Mouse (Mus musculus) B cell, adult 2 months (primary cell): ENCODE measurements around the gene Ctsl.
A peak's percentile ranks its signal among the peaks of the same experiment; 100 is the strongest.

Experiments used
- DNase-seq, 2 experiments: peaks; one replicate each; pipeline ENCODE4 v3.0.0; 2022

Ctsl gene

GRCm38 (mm10) chr13:64370173-64370940 lies at the start of gene Ctsl:
Gene Ctsl (minus strand): TSS chr13:64370890.
- DNase-seq = peak; percentile 91

GRCm38 (mm10) chr13:64416955-64417601 lies 46.4 kb upstream of the Ctsl start:
- no peak for DNase-seq

- no peak for DNase-seq
These were observed 45.0 kb upstream of the Ctsl start for GRCm38 (mm10) chr13:64415659-64416058.

- DNase-seq = no peak
These were observed 42.1 kb upstream of the Ctsl start for GRCm38 (mm10) chr13:64412752-64413257.

GRCm38 (mm10) chr13:64411282-64411681 lies 40.6 kb upstream of the Ctsl start:
- DNase-seq = no peak

GRCm38 (mm10) chr13:64410604-64411003 lies 39.9 kb upstream of the Ctsl start:
- DNase-seq = no peak

GRCm38 (mm10) chr13:64407992-64408391 lies 37.3 kb upstream of the Ctsl start:
- no peak for DNase-seq

GRCm38 (mm10) chr13:64405550-64405949 lies 34.9 kb upstream of the Ctsl start:
- no peak for DNase-seq

GRCm38 (mm10) chr13:64403519-64403918 lies 32.8 kb upstream of the Ctsl start:
- DNase-seq = no peak

GRCm38 (mm10) chr13:64402951-64403460 lies 32.3 kb upstream of the Ctsl start:
- no peak for DNase-seq

GRCm38 (mm10) chr13:64402504-64402949 lies 31.8 kb upstream of the Ctsl start:
- DNase-seq = no peak

- no peak for DNase-seq
These were observed 31.3 kb upstream of the Ctsl start for GRCm38 (mm10) chr13:64402006-64402405.

- no peak for DNase-seq
These were observed 30.2 kb upstream of the Ctsl start for GRCm38 (mm10) chr13:64400801-64401361.

- DNase-seq = no peak
These were observed 29.2 kb upstream of the Ctsl start for GRCm38 (mm10) chr13:64399906-64400305.

- no peak for DNase-seq
These were observed 27.4 kb upstream of the Ctsl start for GRCm38 (mm10) chr13:64398065-64398464.

GRCm38 (mm10) chr13:64396979-64397378 lies 26.3 kb upstream of the Ctsl start:
- DNase-seq = no peak

- DNase-seq = no peak
These were observed 17.7 kb upstream of the Ctsl start for GRCm38 (mm10) chr13:64388415-64388814.

GRCm38 (mm10) chr13:64386048-64386447 lies 15.4 kb upstream of the Ctsl start:
- DNase-seq = no peak

GRCm38 (mm10) chr13:64384937-64385336 lies 14.2 kb upstream of the Ctsl start:
- no peak for DNase-seq

- no peak for DNase-seq
These were observed 9.6 kb upstream of the Ctsl start for GRCm38 (mm10) chr13:64380251-64380650.

- DNase-seq = no peak
These were observed 7.9 kb upstream of the Ctsl start for GRCm38 (mm10) chr13:64378601-64379000.

- DNase-seq = no peak
These were observed 5.8 kb upstream of the Ctsl start for GRCm38 (mm10) chr13:64376472-64376871.

- DNase-seq = no peak
These were observed 4.5 kb upstream of the Ctsl start for GRCm38 (mm10) chr13:64375160-64375559.

- DNase-seq = no peak
These were observed 3.0 kb upstream of the Ctsl start for GRCm38 (mm10) chr13:64373695-64374094.
